Mouse (Mus musculus) frontal cortex, postnatal 14 days (tissue): ENCODE results near the gene Oat.

ENCODE experiments used
- DNase-seq, 2 experiments: peaks; one replicate each; pipeline ENCODE4 v3.0.0; 2022; ENCODE audit warnings: low spot score in 2 of 2

The Oat gene

GRCm38 (mm10) chr7:132593762-132594161 is 17.6 kb upstream of the Oat start:
- DNase-seq = no peak

DNA sequence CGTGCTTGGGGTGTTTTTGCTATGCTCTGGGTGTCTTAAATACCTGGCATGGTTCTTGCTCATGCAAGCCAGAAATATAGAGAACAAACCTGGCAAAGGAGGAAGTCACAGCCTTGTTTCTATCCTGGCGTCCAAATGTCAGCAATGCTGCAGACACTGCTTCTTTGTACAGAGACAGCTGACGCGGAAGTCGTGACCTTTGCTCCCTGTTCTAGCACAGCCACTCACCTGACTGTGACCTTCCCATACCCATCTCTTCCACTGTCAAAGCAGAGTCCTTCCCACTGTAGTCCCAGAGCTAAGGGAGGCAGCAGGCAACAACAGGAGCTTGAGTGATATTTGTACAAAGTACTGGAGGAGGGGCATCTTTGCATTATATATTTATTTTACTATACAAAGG is 13.4 kb upstream of the Oat start:
- DNase-seq = no peak

DNA sequence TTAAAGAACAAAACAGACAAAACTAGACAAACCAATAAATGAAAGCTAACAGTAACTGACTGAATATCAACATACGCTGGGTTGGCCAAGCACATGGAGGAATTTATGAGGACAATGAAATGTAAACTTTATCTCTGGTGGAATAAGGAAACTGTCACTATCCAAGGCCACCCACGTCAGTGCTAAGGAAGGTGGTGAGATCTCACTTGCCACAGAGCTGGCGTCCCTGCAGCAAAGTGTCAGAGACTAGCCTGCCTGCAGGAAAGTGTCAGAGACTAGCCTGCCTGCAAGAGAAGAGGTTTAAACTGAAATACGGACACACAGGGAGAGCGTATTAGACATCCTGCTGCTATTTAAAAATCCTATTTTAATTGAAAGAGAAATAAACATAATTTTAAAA is 11.0 kb upstream of the Oat start:
- no peak for DNase-seq

DNA sequence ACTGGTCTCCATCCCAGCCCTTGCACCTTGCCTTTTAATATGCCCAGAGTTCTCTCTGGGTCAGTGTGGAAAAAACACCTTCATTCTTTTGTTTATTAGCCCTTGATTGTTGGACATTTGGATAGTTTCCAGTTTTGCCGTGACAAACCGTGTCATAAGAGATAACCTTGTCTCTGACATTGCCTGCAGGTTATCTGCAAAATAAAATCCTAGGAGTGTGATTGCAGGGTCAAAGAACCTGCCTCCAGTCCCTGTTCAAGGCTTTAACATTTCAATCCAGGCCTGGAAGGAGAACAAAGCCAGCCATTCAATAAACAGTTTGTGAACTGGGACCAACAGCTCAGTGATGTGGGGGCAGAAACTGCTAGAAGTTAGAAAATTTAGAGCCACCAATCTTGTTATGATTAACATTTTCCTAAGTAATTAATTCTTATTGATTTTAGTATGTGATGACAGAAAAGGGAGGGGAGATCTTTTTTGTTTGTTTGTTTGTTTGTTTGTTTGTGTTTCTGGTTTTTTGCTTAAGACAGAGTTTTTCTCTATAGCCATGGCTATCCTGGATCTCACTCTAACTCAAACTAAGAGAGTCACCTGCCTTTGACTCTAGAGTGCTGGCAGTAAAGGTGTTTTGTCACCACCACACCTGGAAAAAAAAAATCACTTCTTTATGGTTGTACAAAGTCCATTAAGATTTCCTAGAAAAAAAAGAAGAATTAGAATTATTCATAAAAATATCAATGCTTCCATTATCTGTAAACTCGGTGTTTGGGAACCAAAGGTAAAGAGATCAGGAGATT is 9.7 kb upstream of the Oat start:
- DNase-seq = no peak

- DNase-seq = no peak
Measured at GRCm38 (mm10) chr7:132581441-132581840, 5.2 kb upstream of the Oat start.

DNA sequence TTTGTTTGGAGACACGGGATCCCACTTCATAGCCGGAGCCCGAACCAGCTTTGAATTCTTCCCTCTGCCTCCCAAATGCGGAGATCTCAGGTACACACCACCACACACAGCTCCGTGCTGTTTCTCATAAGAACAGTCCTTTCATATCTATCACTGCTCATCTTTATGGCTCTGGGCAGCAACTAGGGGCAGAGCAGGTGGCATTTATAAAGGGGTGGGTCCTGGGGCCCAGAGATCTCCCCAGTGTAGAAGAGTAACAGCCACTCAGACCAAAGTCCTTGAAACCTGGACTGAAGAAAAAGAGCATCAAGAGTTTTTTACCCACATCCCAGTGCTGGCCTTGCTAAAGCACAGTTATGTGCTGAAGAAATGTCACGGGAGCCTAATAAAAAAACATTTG is 4.3 kb upstream of the Oat start:
- no peak for DNase-seq

GRCm38 (mm10) chr7:132576891-132577290 is 693 bp upstream of the Oat start:
- no peak for DNase-seq

DNA sequence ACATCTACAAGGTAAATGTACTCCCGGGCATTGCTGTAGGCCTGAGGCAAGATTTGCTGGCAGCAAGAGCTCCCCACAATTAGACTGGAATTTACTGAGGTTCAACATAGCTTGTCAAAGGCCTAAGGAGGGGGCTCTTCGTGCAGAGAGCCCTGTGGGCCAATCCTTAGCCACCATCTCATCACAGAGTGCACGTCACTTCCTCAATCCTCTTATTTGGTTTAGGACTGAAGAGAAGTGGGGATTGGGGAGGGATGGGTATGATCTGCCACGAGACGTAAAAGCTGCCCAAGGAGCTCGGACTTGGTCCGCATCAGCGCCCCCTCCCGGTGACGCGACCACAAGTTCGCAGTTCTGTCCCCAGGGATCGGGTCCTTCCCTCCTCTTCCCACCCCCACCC is 575 bp downstream of the Oat start:
- peak; percentile 66 to 67 for DNase-seq

GRCm38 (mm10) chr7:132574646-132575045 is 1.6 kb downstream of the Oat start:
- no peak for DNase-seq

GRCm38 (mm10) chr7:132573205-132573604 is 3.0 kb downstream of the Oat start:
- DNase-seq = no peak

DNA sequence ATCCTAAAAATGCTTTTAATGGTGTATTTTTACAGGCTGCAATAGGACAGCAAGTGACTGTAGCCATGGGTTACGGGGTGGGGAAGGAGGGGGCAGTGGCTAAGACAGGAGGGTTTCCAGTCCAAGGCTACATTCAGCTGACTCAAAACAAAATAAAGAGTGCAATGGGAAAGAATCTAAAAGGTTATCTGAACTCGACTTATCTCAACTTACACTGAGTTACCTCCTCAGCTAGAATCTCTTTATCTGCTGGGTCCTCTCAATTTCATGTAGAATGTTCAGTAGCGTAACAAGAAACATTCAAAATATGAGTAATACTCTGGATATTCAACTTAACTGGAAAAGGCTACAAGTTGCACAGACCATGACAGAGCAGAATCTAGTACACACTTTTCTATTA is 3.5 kb downstream of the Oat start:
- DNase-seq = no peak

GRCm38 (mm10) chr7:132571481-132571880 is 4.7 kb downstream of the Oat start:
- DNase-seq = no peak

DNA sequence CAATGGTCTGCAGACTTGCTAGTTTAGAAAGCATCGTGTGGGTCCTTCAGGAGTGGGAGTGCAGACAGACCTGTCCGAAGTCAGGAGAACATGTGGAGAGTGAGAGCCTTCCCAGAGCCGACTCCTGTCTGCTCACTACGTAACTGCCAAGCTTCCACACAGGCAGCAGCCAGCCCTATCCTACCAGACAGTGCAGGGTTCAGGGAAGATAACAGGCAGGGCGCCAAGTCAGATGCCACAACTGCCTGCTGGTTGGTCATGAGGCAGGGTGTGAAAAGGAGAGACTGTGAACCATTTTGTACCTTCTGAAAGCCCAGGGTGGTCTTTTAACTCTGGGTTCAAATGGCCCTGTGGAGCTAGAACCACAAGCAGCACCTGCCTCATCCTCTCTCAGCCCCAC is 6.1 kb downstream of the Oat start:
- DNase-seq = no peak

- DNase-seq = no peak
Measured at GRCm38 (mm10) chr7:132568817-132569216, 7.4 kb downstream of the Oat start.

DNA sequence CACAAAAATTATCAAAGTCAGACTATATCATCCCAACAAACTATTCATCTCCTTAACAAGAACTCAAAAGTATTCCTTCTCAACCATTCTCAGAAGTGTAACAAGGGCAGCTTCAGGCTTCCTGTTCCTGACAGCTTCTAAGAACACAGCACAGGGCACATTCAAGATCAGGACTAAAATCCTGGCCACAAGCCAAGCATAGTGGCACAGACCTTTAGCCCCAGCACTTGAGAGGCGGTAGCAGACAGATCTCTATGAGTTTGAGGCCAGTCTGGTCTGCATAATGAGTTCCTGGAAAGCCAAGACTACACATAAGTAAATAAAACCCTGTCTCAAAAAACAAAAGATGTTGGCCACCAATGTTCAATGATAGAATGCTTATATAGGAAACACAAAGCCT is 10.4 kb downstream of the Oat start:
- DNase-seq = no peak

GRCm38 (mm10) chr7:132559138-132559766 is 16.9 kb downstream of the Oat start:
- no peak for DNase-seq

- DNase-seq = no peak
Measured at GRCm38 (mm10) chr7:132558141-132558736, 18.0 kb downstream of the Oat start.

GRCm38 (mm10) chr7:132556575-132556974 is 19.6 kb downstream of the Oat start:
- DNase-seq = no peak

- DNase-seq = no peak
Measured at GRCm38 (mm10) chr7:132555911-132556310, 20.3 kb downstream of the Oat start.

DNA sequence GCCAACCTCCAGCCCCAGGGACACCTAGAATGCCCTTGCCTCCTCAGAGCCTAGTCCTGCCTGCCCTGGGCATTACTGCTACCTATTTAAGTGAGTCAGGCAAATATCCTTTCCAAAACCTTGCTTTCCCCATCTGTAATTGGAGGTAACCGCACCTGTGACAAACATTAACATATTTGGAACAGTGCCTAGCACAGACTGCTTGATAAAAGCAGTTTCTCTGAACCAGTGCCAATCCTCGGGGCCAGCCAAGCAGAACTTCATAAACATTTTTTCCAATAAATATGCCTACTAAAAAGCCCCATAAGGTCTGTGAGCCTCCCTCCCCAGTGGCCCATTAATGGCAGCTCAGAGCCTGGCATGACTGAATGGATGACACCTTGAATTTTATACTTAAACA is 22.1 kb downstream of the Oat start:
- DNase-seq = no peak

GRCm38 (mm10) chr7:132551351-132552126 is 24.7 kb downstream of the Oat start:
- peak; percentile 91 to 97 for DNase-seq

GRCm38 (mm10) chr7:132547126-132547525 is 29.1 kb downstream of the Oat start:
- DNase-seq = no peak
